Mouse (Mus musculus) liver, embryonic 14.5 days (tissue): Measurements from ENCODE around the gene Dscam. TPM values are rescaled to one million over a fixed set of nuclear protein-coding genes. Genes with fewer than 3 reads are reported as not detected.

Experiments
- ATAC-seq: fragments of 200-750 bp; cut with Nextera tagmentation; 2 replicates; pipeline ENCODE4 v1.8.0; 2017; ENCODE audit warnings: moderate number of reproducible peaks, mild to moderate bottlenecking, moderate library complexity; ENCODE audit not compliant: insufficient read depth
- DNase-seq, 3 experiments: peaks; one replicate each; pipeline ENCODE4 v3.0.0-alpha.2; 2012 to 2013; ENCODE audit warnings: low read depth in 3 of 3, low spot score in 3 of 3
- H3K27ac ChIP-seq: fragments of 300-500 bp; sonication (generic); 2 replicates; pipeline ENCODE4 v1.5.1; 2014; ENCODE audit warnings: moderate library complexity, mild to moderate bottlenecking, control low read depth, inconsistent platforms
- H3K27me3 ChIP-seq: fragments of 300-500 bp; sonication (generic); 2 replicates; pipeline ENCODE4 v1.6.1; 2014; ENCODE audit warnings: mild to moderate bottlenecking, low read length, moderate library complexity; ENCODE audit not compliant: control insufficient read depth, insufficient read depth
- H3K36me3 ChIP-seq: fragments of 300-500 bp; sonication (generic); replicated peaks from 2 replicates; pipeline ENCODE4 v1.6.1; 2014; ENCODE audit warnings: low read depth; ENCODE audit not compliant: control insufficient read depth, insufficient read depth
- H3K4me1 ChIP-seq, 2 experiments: fragments of 200-500 bp in 1 of 2; fragments of 300-500 bp in 1 of 2; sonication (generic) in 1 of 2; replicated peaks; 2 replicates each; pipeline ENCODE4 v1.6.1; 2012 to 2014; ENCODE audit warnings: antibody characterized with exemption in 1 of 2, inconsistent platforms in 1 of 2, low read length in 1 of 2; ENCODE audit not compliant: control insufficient read depth in 2 of 2, insufficient read depth in 2 of 2
- H3K4me2 ChIP-seq: fragments of 300-500 bp; sonication (generic); 2 replicates; pipeline ENCODE4 v1.6.1; 2014; ENCODE audit warnings: low read depth, mild to moderate bottlenecking, control low read depth, moderate library complexity
- H3K4me3 ChIP-seq, 2 experiments: fragments of 200-500 bp in 1 of 2; fragments of 300-500 bp in 1 of 2; sonication (generic) in 1 of 2; 2 replicates each; pipeline ENCODE4 v1.5.1; 2012 to 2014; ENCODE audit warnings: low read depth in 2 of 2, low read length in 2 of 2, mild to moderate bottlenecking in 2 of 2, control low read depth in 1 of 2, inconsistent platforms in 1 of 2, moderate library complexity in 1 of 2; ENCODE audit not compliant: insufficient read depth in 1 of 2
- H3K9ac ChIP-seq: fragments of 300-500 bp; sonication (generic); replicated peaks from 2 replicates; pipeline ENCODE4 v1.6.1; 2014; ENCODE audit warnings: mild to moderate bottlenecking, control low read depth, moderate library complexity
- H3K9me3 ChIP-seq: fragments of 300-500 bp; sonication (generic); 2 replicates; pipeline ENCODE4 v1.6.1; 2016; ENCODE audit warnings: low read length, mixed read lengths; ENCODE audit not compliant: control insufficient read depth
- CTCF ChIP-seq: IDR thresholded peaks from 2 replicates; pipeline ENCODE4 v1.5.1; 2016; ENCODE audit warnings: antibody characterized with exemption, low read depth, control low read depth
- EP300 ChIP-seq: IDR thresholded peaks from 2 replicates; pipeline ENCODE4 v1.6.1; 2016; ENCODE audit warnings: antibody characterized with exemption, low read depth
- WGBS: fragments of 180-500 bp; shearing (Covaris S2); extraction: QIAGEN DNeasy Blood & Tissue Kit; methylation state at CpG from one replicate; pipeline ENCODE4 v1.1.7; 2014; ENCODE audit not compliant: insufficient replicate concordance; 5-methylcytosine and 5-hydroxymethylcytosine counted together
- polyA plus RNA-seq, 2 experiments: library from polyadenylated mRNA; depleted of rRNA in 1 of 2; stranded (reverse) in 1 of 2; unstranded in 1 of 2; fragments of >200 nt; fragmentation: Nextera tagmentation in 1 of 2; extraction: Ambion mirVana in 1 of 2; gene quantifications; 2 replicates each; pipeline versions ENCODE4 v1.2.1 to v1.2.3; 2012 to 2014

Dscam gene
- polyA plus RNA-seq, 2 experiments = not detected

- Histone ChIP-seq H3K36me3 (no peaks in the 10 kb centered on the region), H3K4me2 (no peak overlapping the region), H3K9me3 (no peaks in the 10 kb centered on the region), H3K4me1 (no peaks in the 10 kb centered on the region), H3K27ac (no peak overlapping the region), H3K9ac (no peak overlapping the region), H3K4me3 (no peak overlapping the region), H3K27me3 (no peaks in the 10 kb centered on the region)
- TF ChIP-seq CTCF (no peak), EP300 (no peak)
- ATAC-seq (no peak), DNase-seq (no peak)
- 66% methylated on average over 2 of the region's 2 CpGs for whole genome bisulfite sequencing
Measured at GRCm38 (mm10) chr16:96716633-96717032, 453.9 kb downstream of the Dscam start.

GRCm38 (mm10) chr16:96711935-96712334 is 458.6 kb downstream of the Dscam start:
- H3K4me2 ChIP-seq = no peak overlapping the region
- no peak overlapping the region for H3K9ac ChIP-seq
- 26% methylated on average over 4 of the region's 4 CpGs for WGBS
- DNase-seq (no peak), ATAC-seq (no peak)
- H3K36me3 ChIP-seq = no peaks in the 10 kb centered on the region
- H3K4me3 ChIP-seq = no peak overlapping the region
- no peaks in the 10 kb centered on the region for H3K27me3 ChIP-seq
- H3K4me1 ChIP-seq = no peaks in the 10 kb centered on the region
- TF ChIP-seq CTCF (no peak), EP300 (no peak)
- H3K9me3 ChIP-seq = no peaks in the 10 kb centered on the region
- H3K27ac ChIP-seq = no peak overlapping the region

GRCm38 (mm10) chr16:96700551-96700950 is 470.0 kb downstream of the Dscam start:
- no peak for ATAC-seq
- no peaks in the 10 kb centered on the region for H3K9me3 ChIP-seq

GRCm38 (mm10) chr16:96695882-96696281 is 474.7 kb downstream of the Dscam start:
- Histone ChIP-seq H3K27me3 (no peaks in the 10 kb centered on the region), H3K4me2 (no peak overlapping the region), H3K27ac (no peak overlapping the region), H3K4me1 (no peaks in the 10 kb centered on the region), H3K9ac (no peak overlapping the region), H3K4me3 (no peak overlapping the region), H3K36me3 (no peaks in the 10 kb centered on the region), H3K9me3 (no peaks in the 10 kb centered on the region)
- ATAC-seq = no peak
- no peak for TF ChIP-seq EP300
- no peak for TF ChIP-seq CTCF
- 61% methylated on average over 4 of the region's 4 CpGs for WGBS
- DNase-seq = no peak

More at GRCm38 (mm10) chr16:96700551-96700950, 470.0 kb downstream of the Dscam start:
- Histone ChIP-seq H3K27me3 (no peaks in the 10 kb centered on the region), H3K4me3 (no peak overlapping the region), H3K9ac (no peak overlapping the region), H3K4me1 (no peaks in the 10 kb centered on the region), H3K36me3 (no peaks in the 10 kb centered on the region), H3K27ac (no peak overlapping the region), H3K4me2 (no peak overlapping the region)
- 53% methylated on average over 3 of the region's 3 CpGs for WGBS
- no peak for DNase-seq
- TF ChIP-seq CTCF = no peak
- TF ChIP-seq EP300 = no peak

- Histone ChIP-seq H3K4me1 (no peaks in the 10 kb centered on the region), H3K9me3 (no peaks in the 10 kb centered on the region), H3K27ac (no peak overlapping the region), H3K27me3 (no peaks in the 10 kb centered on the region), H3K36me3 (no peaks in the 10 kb centered on the region), H3K4me3 (no peak overlapping the region), H3K9ac (no peak overlapping the region), H3K4me2 (no peak overlapping the region)
- no peak for DNase-seq
- 62% methylated on average over 6 of the region's 6 CpGs for WGBS
- ATAC-seq = no peak
- TF ChIP-seq CTCF (no peak), EP300 (no peak)
Measured at GRCm38 (mm10) chr16:96691576-96691975, 479.0 kb downstream of the Dscam start.
